Mouse (Mus musculus): ENCODE measurements around the gene Atxn1. TPM values are rescaled to one million over a fixed set of nuclear protein-coding genes. Genes with fewer than 3 reads are reported as not detected.

The Atxn1 gene
- polyA plus RNA-seq, 1 experiment: 34.9 TPM

DNA sequence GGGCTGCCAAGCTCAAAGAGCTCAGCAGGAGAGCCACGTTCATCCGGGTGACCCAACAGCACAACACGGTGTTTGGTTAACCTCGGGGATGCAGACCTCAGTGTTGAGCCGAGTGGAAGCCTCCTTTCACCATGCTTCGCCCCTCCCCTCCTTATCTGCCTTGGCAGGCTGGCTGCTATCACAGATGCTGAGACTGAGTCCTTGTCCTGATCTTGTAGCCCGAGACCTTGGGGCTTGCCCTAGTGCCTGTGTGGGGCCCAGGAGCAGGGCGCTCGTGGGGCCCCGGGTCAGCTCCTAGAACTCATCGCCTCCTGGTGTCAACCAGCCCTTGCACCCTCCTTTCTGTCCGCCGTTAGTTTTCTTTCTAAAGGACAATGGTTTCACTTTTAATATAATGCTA is 418.8 kb downstream of the Atxn1 start:
- WGBS: 67% methylated on average over 13 of the region's 13 CpGs
- no peaks in the 10 kb centered on the region for H3K27me3 ChIP-seq (ENCODE audit: control insufficient read depth, insufficient read depth, low read length)
- peaks cover 3% of the 10 kb centered on the region; the same call in 1 of the 2 replicates for H3K36me3 ChIP-seq (ENCODE audit: control insufficient read depth, insufficient read depth, low read length)
- no peaks in the 10 kb centered on the region for H3K4me1 ChIP-seq (ENCODE audit: control insufficient read depth, insufficient read depth, insufficient read length, low read length)
- H3K4me3 ChIP-seq (ENCODE audit: low read depth, low read length): no peak overlapping the region
- H3K27ac ChIP-seq (ENCODE audit: insufficient read depth, low read depth, low read length): no peak overlapping the region
- TF ChIP-seq POLR2A (IDR thresholded peaks at IDR 0.05; ENCODE audit: low read depth, low read length) (no peak), CTCF (IDR thresholded peaks at IDR 0.05; ENCODE audit: extremely low read depth, insufficient read length, insufficient replicate concordance, low read depth, low read length) (no peak)

DNA sequence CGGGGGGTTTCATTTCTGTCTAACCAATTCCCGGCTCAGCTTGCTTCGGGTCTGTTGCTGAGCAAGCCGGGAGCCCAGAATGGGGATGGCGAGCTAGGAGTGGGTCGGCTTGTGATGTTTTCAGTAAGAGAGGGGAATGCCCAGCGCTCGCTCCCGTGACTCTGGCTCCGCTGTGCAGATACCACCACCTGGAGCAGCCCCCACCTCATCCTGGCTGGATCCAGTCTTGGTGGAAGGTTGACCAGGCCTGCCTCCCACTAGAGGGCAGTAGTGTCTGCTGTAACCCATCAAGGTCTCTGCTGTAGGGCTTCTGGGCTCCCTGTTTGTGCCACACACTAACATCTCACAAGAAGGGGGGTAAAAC is 425.6 kb downstream of the Atxn1 start:
- H3K36me3 ChIP-seq (ENCODE audit: control insufficient read depth, insufficient read depth, low read length): no peaks in the 10 kb centered on the region
- TF ChIP-seq POLR2A (IDR thresholded peaks at IDR 0.05; ENCODE audit: low read depth, low read length): no peak
- peak; percentile 36; the same call in 1 of the 2 replicates for TF ChIP-seq CTCF (IDR thresholded peaks at IDR 0.05; ENCODE audit: extremely low read depth, insufficient read length, insufficient replicate concordance, low read depth, low read length)
- 21% methylated on average over 10 of the region's 10 CpGs for WGBS
- H3K27me3 ChIP-seq (ENCODE audit: control insufficient read depth, insufficient read depth, low read length): no peaks in the 10 kb centered on the region
- no peaks in the 10 kb centered on the region for H3K4me1 ChIP-seq (ENCODE audit: control insufficient read depth, insufficient read depth, insufficient read length, low read length)
- peak overlapping the region; percentile 13; the same call in 1 of the 2 replicates for H3K4me3 ChIP-seq (ENCODE audit: low read depth, low read length)
- no peak overlapping the region for H3K27ac ChIP-seq (ENCODE audit: insufficient read depth, low read depth, low read length)

DNA sequence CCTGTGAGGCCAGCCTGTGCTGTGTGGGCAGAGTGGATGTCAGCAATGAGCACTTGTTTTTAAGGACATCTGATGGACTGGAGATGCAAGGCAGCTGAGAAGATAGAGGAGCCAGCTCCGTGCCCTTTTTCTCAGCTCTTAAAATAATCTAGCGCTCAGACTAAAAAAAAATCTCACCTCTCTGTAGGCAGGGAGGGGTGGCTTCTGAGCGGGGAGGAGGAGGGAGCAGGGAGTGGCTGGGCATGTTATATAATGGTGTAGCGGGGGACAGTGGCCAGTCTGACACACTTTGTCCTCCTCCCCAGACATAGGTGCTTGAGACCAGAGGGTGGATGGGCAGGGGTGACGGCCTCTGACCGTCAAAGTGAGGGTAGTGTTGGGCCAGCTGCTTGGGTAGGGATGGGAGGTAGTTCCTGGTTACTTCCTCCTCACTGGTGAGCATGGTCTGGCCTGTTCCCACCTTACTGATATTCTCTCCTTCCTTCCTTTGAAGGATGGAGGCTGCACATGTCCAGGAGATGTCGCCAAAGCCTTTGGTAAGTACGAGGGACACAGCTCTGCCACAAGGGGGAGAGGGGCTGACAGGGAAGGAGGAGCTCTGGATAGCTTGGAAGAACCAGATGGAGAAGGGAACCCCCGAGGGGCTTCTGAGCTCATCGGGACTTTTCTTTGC is 426.1 kb downstream of the Atxn1 start:
- peak overlapping the region; percentile 13; the same call in 1 of the 2 replicates for H3K4me3 ChIP-seq (ENCODE audit: low read depth, low read length)

DNA sequence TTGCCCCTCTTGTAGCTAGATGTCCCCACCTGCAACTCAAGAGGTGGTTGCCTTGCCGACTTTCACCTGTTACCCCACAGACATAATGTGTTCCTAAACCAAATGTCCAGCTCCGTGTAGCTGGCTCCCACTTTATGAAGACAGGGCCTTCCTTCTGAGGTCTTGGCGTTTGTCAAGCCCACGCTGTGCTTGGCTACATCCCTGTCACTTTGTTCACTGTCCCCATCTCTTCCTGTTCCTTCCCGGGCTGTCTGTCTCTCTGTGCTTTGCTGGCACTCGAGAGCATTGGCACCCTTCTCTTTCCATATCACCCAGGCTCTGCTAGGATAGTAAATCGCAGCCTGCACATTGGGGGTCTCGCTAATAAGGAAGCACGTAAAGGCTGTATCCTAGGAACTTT is 426.7 kb downstream of the Atxn1 start:
- H3K4me3 ChIP-seq (ENCODE audit: low read depth, low read length): no peak overlapping the region

More for the DNA sequence above, 426.1 kb downstream of the Atxn1 start:
- Histone ChIP-seq H3K27ac (ENCODE audit: insufficient read depth, low read depth, low read length) (no peak overlapping the region), H3K4me1 (ENCODE audit: control insufficient read depth, insufficient read depth, insufficient read length, low read length) (no peaks in the 10 kb centered on the region), H3K27me3 (ENCODE audit: control insufficient read depth, insufficient read depth, low read length) (no peaks in the 10 kb centered on the region), H3K36me3 (ENCODE audit: control insufficient read depth, insufficient read depth, low read length) (no peaks in the 10 kb centered on the region)
- WGBS: 24% methylated on average over 10 of the region's 10 CpGs
- no peak for TF ChIP-seq POLR2A (IDR thresholded peaks at IDR 0.05; ENCODE audit: low read depth, low read length)
- peak; percentile 35; the same call in 1 of the 2 replicates for TF ChIP-seq CTCF (IDR thresholded peaks at IDR 0.05; ENCODE audit: extremely low read depth, insufficient read length, insufficient replicate concordance, low read depth, low read length)

DNA sequence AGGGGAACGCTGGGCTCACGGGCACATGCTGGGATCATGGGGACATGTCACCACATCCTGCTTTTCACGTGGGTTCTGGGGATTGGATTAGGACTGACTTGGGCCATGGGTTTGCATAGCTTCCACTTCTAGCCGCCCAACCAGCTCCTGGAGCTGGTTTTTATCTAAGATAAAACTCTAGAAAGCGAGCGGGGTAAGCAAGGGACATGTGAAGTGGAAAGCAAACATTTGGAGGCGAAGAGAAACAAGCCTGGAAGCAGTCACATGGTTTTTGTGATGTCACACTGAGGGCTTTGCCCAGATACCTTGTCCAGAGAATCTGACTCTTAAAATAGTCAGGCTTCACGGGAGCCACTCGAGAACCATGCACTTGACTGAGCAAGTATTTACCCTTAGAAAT is 427.7 kb downstream of the Atxn1 start:
- TF ChIP-seq CTCF (IDR thresholded peaks at IDR 0.05; ENCODE audit: extremely low read depth, insufficient read length, insufficient replicate concordance, low read depth, low read length) (no peak), POLR2A (IDR thresholded peaks at IDR 0.05; ENCODE audit: low read depth, low read length) (no peak)
- H3K4me1 ChIP-seq (ENCODE audit: control insufficient read depth, insufficient read depth, insufficient read length, low read length): no peaks in the 10 kb centered on the region
- no peaks in the 10 kb centered on the region for H3K36me3 ChIP-seq (ENCODE audit: control insufficient read depth, insufficient read depth, low read length)
- WGBS: 56% methylated on average over 9 of the region's 9 CpGs
- no peak overlapping the region for H3K4me3 ChIP-seq (ENCODE audit: low read depth, low read length)
- H3K27ac ChIP-seq (ENCODE audit: insufficient read depth, low read depth, low read length): no peak overlapping the region
- no peaks in the 10 kb centered on the region for H3K27me3 ChIP-seq (ENCODE audit: control insufficient read depth, insufficient read depth, low read length)

More for the DNA sequence above, 426.7 kb downstream of the Atxn1 start:
- Histone ChIP-seq H3K27me3 (ENCODE audit: control insufficient read depth, insufficient read depth, low read length) (no peaks in the 10 kb centered on the region), H3K36me3 (ENCODE audit: control insufficient read depth, insufficient read depth, low read length) (no peaks in the 10 kb centered on the region), H3K27ac (ENCODE audit: insufficient read depth, low read depth, low read length) (no peak overlapping the region), H3K4me1 (ENCODE audit: control insufficient read depth, insufficient read depth, insufficient read length, low read length) (no peaks in the 10 kb centered on the region)
- WGBS: 79% methylated on average over 9 of the region's 9 CpGs
- TF ChIP-seq POLR2A (IDR thresholded peaks at IDR 0.05; ENCODE audit: low read depth, low read length) (no peak), CTCF (IDR thresholded peaks at IDR 0.05; ENCODE audit: extremely low read depth, insufficient read length, insufficient replicate concordance, low read depth, low read length) (no peak)

DNA sequence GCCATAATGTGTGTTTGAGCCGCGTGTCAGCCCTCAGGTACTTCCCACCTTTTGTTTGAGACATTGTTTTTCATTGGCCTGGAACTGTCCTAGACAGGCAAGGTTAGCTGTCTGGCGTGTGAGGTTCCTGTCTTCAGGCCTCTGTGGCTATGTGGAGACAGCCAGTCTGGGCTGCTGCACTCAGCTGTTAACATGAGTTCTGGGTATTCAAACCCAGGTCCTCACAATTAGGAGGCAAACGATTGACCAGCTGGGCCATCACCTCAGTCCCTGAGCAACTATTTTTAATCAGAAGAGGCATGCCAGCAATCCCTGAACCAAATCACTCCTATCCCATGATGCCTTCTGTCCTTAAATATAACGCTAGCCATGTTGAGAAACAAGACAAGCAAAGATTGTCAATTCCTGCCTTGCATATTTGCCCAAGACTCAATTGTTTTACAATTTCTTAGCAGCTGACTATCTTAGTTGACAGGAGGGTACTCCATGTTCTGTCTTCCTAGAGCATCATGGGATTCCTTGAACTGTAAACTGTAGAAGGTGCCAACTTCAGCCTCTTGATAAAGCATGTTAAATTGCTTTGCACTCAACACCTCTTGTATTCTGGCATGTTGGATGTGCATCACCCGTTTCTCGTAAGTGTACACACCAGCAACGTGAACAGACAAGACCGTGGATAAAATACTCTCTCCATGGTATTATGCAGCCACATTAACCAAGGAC is 428.9 kb downstream of the Atxn1 start:
- Histone ChIP-seq H3K4me1 (ENCODE audit: control insufficient read depth, insufficient read depth, insufficient read length, low read length) (no peaks in the 10 kb centered on the region), H3K4me3 (ENCODE audit: low read depth, low read length) (no peak overlapping the region), H3K27me3 (ENCODE audit: control insufficient read depth, insufficient read depth, low read length) (no peaks in the 10 kb centered on the region), H3K36me3 (ENCODE audit: control insufficient read depth, insufficient read depth, low read length) (no peaks in the 10 kb centered on the region), H3K27ac (ENCODE audit: insufficient read depth, low read depth, low read length) (no peak overlapping the region)
- 89% methylated on average over 9 of the region's 9 CpGs for WGBS
- TF ChIP-seq POLR2A (IDR thresholded peaks at IDR 0.05; ENCODE audit: low read depth, low read length) (no peak), CTCF (IDR thresholded peaks at IDR 0.05; ENCODE audit: extremely low read depth, insufficient read length, insufficient replicate concordance, low read depth, low read length) (no peak)

DNA sequence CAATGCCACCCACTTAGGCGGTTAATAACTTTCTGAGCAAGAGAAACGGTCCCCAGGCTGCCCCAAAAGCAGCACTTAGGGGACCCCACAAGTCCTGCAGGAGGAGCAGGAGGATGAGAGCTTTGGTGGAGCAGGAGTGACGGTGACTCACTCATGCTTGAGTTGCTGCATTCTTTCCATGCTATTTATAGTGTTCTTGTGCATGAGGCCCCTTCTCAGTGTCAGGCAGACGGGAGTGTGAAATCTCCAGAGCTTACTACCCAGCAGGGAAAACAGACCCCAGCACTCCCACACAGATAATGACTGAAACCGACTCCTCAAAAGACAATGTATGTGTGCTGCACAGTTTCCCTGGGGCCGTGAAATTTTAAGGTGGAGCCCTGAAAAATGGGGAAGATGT is 434.1 kb downstream of the Atxn1 start:
- Histone ChIP-seq H3K4me3 (ENCODE audit: low read depth, low read length) (no peak overlapping the region), H3K36me3 (ENCODE audit: control insufficient read depth, insufficient read depth, low read length) (no peaks in the 10 kb centered on the region), H3K27ac (ENCODE audit: insufficient read depth, low read depth, low read length) (no peak overlapping the region; the same call in 1 of the 2 replicates), H3K4me1 (ENCODE audit: control insufficient read depth, insufficient read depth, insufficient read length, low read length) (no peaks in the 10 kb centered on the region), H3K27me3 (ENCODE audit: control insufficient read depth, insufficient read depth, low read length) (no peaks in the 10 kb centered on the region)
- TF ChIP-seq CTCF (IDR thresholded peaks at IDR 0.05; ENCODE audit: extremely low read depth, insufficient read length, insufficient replicate concordance, low read depth, low read length) (no peak), POLR2A (IDR thresholded peaks at IDR 0.05; ENCODE audit: low read depth, low read length) (no peak)
- WGBS: 45% methylated on average over 6 of the region's 6 CpGs
